Mouse (Mus musculus) left cerebral cortex, adult 18-20 months (tissue): ENCODE measurements around the gene Cpt1a. TPM values are rescaled to one million over a fixed set of nuclear protein-coding genes. Genes with fewer than 3 reads are reported as not detected.

Source experiments
- DNase-seq, 2 experiments: peaks; one replicate each; pipeline ENCODE4 v3.0.0; 2021 to 2022; ENCODE audit warnings: low spot score in 2 of 2, mixed read lengths in 1 of 2
- microRNA-seq, 2 experiments: library from miRNA; unstranded; fragments of <30 nt; microRNA quantifications; one replicate each; pipeline ENCODE4 v1.2.0; 2021
- total RNA-seq, 2 experiments: library from RNA; stranded (reverse); gene quantifications; 2 replicates each; pipeline ENCODE4 v1.2.3; 2021

Cpt1a gene
- total RNA-seq, 2 experiments from 2014 or later = 21.2 to 22.0 TPM

DNA sequence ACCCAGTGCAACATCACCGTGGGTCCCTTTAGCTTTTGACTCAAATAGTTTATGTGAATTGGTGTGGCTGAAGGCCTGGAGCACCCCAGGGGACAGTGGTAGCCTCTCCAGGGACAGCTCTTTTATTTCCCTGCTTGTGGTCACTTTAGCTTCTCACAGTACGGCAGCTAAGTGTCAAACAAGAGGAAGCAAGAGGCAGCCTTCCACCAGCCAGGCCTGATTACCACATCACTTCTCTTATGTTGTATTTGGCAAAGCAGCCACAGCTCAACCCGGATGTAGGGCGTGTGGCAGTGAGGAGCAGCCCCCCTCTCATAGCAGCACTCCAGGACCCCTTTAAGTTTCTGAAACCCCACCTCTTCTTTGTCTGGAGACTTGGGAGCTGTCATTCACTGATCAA lies 100.8 kb downstream of the Cpt1a start:
- no peak for DNase-seq

DNA sequence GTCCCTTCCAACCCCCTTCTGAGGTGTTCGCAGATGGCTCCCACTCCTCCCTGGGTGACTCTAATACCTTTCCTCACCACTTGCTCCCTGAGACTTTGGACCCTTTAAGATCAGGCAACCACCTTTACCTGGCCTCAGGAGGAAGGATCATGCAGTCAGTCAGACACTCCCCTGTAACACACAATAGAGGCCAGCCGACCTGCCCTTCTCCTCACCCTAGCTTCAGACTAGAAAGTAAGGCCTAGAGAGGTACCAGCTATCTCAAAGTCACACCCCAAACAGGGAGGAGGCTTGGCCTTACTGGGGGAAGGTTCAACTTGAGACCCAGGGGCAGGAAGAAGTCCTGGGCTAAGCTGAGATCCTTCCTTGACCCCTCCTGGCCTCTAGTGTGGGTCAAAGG lies 102.1 kb downstream of the Cpt1a start:
- DNase-seq = no peak

DNA sequence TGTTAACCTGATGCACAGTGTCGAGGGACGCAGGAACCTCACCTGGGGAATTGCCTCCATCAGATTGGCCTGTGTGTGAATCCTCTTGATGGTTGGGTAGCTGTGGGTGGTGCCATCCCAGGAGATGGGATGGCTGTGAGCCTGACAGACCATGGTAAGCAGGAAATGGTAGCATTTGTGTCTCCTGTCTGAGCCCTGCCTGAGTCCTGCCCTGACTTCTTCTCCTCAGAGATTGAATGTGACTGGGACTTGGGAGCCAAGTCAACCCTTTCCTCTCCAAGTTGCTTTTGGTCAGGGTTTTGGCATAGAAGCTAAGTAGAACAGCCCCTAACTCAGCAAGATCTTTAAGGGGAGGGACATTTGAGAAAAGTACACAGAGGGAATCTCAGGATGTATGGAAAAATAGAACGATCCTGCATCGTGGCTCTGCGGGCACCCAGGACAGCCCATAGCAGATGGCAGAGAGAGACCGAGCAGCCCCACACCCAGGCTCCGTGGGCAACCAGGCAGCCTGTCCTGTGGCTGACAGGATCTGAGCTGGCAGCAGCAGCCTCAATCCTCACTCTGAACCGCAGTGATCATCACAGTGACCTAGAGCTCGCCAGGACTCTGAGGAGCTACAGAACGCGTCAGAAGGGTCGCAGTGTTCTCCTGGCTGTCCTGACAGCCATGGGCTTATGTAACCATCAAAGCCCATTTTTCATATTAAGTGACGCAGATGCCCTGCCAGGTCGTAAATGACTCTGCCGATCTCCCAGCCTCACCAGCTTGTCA lies 106.1 kb downstream of the Cpt1a start:
- DNase-seq = no peak

DNA sequence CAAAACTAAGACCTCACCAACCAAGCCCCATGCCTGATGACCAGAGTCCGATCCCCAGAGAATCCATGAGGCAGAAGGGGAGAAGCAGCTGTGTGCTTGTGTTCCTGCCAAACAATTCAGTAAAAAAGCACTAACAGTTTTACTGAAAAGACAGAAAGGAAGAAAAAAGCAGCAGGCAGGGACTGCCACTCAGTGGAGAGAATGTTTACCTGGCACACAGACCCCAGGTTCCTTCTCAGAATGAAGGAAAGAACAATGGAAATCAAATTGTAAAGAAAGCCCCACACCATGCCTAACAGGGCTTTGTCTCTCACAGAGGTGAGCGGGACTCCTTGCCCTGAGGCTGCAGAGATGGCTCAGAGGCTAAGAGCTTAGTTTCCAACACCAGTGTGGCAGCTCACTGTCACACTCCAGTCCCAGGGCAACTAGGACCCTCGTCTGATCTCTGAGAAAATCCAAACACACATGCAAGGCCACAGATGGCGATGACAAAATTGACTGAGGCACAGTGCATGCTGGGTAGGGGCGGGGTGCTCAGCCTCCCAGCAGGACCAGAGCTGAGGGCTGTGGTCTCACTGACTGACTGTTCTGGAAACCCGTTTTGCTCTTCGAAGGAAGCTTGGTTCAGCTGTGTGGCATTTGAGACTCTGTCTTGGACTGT lies 107.2 kb downstream of the Cpt1a start:
- DNase-seq = no peak

DNA sequence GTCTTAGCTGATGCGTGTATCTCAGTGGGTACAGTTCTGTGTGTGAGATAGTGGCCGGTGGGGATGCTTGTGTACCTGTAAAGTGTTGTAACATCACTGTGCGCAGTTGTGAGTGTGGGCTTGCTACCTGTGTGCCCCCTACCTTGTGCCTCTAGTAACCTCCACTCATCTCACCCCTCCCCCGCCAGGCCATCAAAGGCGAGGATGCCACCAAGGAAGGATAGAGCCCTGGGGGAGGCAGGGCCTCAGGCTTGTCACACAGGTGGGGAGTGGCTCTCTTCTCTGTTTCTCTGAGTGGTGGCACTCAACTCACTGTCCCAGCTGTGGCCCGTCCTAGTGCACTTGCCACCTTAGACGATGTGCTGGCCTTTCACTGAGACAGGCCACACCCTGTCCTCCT lies 108.9 kb downstream of the Cpt1a start:
- DNase-seq = no peak

DNA sequence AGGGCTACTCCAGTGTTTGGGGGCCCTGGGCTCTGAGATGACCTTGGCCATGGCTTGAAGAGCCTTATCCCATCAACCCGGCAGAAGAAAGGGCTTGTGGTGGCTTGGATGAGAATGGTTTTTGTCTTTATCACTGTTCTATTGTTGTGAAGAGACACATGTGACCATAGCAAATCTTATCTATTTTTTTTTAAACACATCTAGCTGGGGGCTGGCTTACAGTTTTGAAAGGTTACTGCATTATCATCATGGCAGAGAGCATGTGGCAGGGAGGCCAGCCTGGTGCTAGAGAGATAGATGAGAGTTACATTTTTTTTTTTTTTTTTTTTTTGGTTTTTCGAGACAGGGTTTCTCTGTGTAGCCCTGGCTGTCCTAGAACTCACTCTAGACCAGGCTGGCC lies 109.8 kb downstream of the Cpt1a start:
- DNase-seq = no peak

DNA sequence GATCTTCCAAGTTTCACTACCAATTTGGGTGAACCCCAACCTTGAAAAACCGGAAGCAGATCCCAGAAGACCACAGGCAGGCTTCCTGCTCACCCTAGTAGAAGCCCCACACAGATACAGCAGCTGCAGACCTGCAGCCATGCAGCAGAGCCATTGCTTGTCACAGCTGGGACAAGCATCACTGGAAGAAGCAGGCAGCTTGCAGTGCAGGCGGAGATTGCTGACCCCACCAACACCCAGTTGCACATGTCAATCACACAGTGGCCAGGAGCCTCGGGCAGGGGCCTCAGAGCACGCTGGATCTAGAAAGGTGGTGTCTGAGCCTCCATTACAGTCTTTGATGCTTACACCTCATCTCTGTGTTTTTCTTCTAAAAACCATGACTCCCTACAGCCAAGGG lies 112.0 kb downstream of the Cpt1a start:
- no peak for DNase-seq

DNA sequence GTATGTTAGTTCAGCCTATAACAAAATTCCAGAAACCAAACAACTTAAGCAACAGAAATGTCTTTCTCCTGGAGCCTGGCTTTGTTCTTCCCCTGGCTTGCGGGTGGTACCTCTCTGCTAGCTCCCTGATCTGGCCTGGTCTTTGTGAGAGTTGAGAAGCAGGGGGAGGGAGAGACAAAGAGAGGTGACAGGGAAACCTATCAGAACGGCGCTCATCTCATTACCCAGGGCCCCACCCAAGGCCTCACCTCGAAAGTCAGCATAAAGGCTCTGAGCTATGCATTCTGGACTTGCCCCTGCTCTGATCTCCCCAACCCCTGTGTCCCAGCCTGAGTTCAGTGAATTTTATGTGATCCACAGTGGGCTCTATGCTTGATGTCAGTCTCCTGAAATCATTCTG lies 112.5 kb downstream of the Cpt1a start:
- no peak for DNase-seq

Small RNA genes lying within 50 kb of the gene (microRNA-seq; reads per million reads assigned to microRNA genes)
- gene Mir6984 = 0.21 to 0.25 reads per million in 2 experiments

Other genes starting within 250 kb of the Cpt1a start
- gene Mrpl21, start 39.4 kb upstream of the Cpt1a start, total RNA-seq = 10 to 100 TPM; 52.1 to 55.8 TPM
- gene Ighmbp2, start 39.3 kb upstream of the Cpt1a start, total RNA-seq = 1 to 10 TPM; 9.4 to 9.5 TPM
- under 1 TPM in 1 of 2 experiments, not detected in 1; 0.14 TPM for gene Tesmin, start 66.5 kb downstream of the Cpt1a start, total RNA-seq
- gene Gal, start 92.2 kb downstream of the Cpt1a start, total RNA-seq = not detected